Mouse (Mus musculus): ENCODE data around the gene Poldip3. TPM values are rescaled to one million over a fixed set of nuclear protein-coding genes. Genes with fewer than 3 reads are reported as not detected.
A peak's percentile ranks its signal among the peaks of the same experiment; 100 is the strongest.

The Poldip3 gene
- polyA plus RNA-seq, 1 experiment from 2014 or later = 75.9 TPM

DNA sequence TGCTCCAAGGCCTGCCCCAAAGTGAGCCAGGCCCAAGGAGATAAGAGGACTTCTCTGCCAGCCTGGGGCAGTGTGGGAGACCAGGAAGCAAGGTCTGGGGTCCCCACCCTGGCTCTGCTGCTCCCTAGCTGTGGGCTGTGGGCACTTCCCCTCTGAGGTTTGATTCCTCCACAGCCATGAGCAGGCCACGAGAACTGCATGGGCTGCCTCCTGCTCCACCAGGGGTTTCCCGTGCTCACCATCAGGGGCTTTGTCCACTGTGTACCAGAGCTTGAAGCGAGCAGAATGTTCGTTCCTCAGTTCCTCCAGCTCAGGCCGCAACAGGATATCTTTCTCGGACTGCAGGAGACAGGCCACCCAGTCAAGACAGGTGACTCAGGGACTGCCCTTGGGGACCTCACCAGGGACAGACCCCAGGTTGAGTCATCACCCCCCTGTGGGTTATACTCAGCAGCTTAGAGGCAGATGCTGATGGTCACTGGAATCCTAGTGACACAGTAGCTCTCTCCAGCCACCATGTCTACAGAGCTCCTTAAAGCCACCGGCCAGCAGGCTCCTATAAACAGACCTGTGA, 9.5 kb upstream of the Poldip3 start:
- H3K9ac ChIP-seq (ENCODE audit: low read length) = no peak overlapping the region
- H3K4me3 ChIP-seq (ENCODE audit: low read length) = no peak overlapping the region
- no peaks in the 10 kb centered on the region for H3K27me3 ChIP-seq (ENCODE audit: control insufficient read depth, insufficient read depth, low read length)
- H3K4me1 ChIP-seq (ENCODE audit: control insufficient read depth, insufficient read depth, low read length) = no peaks in the 10 kb centered on the region
- H3K4me2 ChIP-seq (ENCODE audit: low read depth, low read length) = no peak overlapping the region
- no peak for ATAC-seq (replicated peaks; ENCODE audit: extremely low read depth, insufficient read depth, low FRiP score)
- peaks cover 32% of the 10 kb centered on the region for H3K36me3 ChIP-seq (ENCODE audit: control insufficient read depth, insufficient read depth)
- 90% methylated on average over 7 of the region's 7 CpGs for WGBS
- H3K27ac ChIP-seq (ENCODE audit: low read length) = no peak overlapping the region
- no peaks in the 10 kb centered on the region for H3K9me3 ChIP-seq (replicated peaks; ENCODE audit: control insufficient read depth, low read length)

- Histone ChIP-seq H3K4me2 (ENCODE audit: low read depth, low read length) (no peak overlapping the region), H3K27me3 (ENCODE audit: control insufficient read depth, insufficient read depth, low read length) (no peaks in the 10 kb centered on the region), H3K4me1 (ENCODE audit: control insufficient read depth, insufficient read depth, low read length) (no peaks in the 10 kb centered on the region), H3K9ac (ENCODE audit: low read length) (no peak overlapping the region), H3K27ac (ENCODE audit: low read length) (no peak overlapping the region), H3K4me3 (ENCODE audit: low read length) (no peak overlapping the region), H3K9me3 (replicated peaks; ENCODE audit: control insufficient read depth, low read length) (no peaks in the 10 kb centered on the region), H3K36me3 (ENCODE audit: control insufficient read depth, insufficient read depth) (peaks cover 35% of the 10 kb centered on the region)
- ATAC-seq (replicated peaks; ENCODE audit: extremely low read depth, insufficient read depth, low FRiP score) = no peak
- WGBS = 97% methylated on average over 6 of the region's 6 CpGs
These were observed 8.5 kb upstream of the Poldip3 start for GRCm38 (mm10) chr15:83157667-83158064.

- no peak for ATAC-seq (replicated peaks; ENCODE audit: extremely low read depth, insufficient read depth, low FRiP score)
- no peak overlapping the region for H3K9ac ChIP-seq (ENCODE audit: low read length)
These were observed 7.9 kb upstream of the Poldip3 start for GRCm38 (mm10) chr15:83156929-83157666.

DNA sequence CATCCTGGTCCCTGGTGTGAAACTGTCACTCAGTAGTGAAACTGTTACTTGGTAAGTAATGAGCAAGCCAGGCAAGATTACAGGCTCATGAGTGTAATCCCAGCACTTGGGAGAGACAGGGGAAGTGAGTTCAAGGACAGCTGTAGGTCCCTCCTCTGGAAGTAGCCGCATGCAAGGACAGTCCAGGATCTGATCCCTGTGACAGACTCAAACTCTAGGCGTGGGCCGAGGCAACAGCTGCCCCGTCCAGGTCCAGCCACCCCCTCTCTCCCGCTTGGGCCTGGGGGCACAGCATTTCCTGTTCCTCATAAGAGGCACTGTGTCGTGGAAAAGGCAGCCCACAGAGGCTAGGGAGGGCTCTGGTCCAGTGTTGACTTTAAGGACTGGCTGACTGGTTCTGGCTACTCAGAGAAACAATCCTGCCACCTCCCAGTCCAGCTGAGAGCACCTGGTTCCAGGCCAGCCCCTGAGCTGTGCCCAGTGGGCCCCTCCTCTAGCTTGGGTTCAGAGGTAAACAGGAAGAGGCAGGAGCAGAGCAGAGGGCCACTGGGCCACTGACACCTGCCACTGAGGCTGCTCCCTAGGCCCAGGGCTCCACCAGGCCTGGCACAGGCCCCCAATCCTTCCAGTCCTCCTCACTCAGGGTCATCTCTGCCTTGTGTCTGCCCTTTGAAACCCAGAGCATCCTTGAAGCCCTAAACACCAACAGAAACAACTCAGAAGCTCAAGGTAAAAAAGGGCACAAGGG, 6.7 kb upstream of the Poldip3 start:
- Histone ChIP-seq H3K36me3 (ENCODE audit: control insufficient read depth, insufficient read depth) (peaks cover 35% of the 10 kb centered on the region), H3K9me3 (replicated peaks; ENCODE audit: control insufficient read depth, low read length) (no peaks in the 10 kb centered on the region), H3K27ac (ENCODE audit: low read length) (no peak overlapping the region), H3K9ac (ENCODE audit: low read length) (no peak overlapping the region), H3K4me2 (ENCODE audit: low read depth, low read length) (no peak overlapping the region), H3K4me1 (ENCODE audit: control insufficient read depth, insufficient read depth, low read length) (no peaks in the 10 kb centered on the region), H3K4me3 (ENCODE audit: low read length) (no peak overlapping the region), H3K27me3 (ENCODE audit: control insufficient read depth, insufficient read depth, low read length) (no peaks in the 10 kb centered on the region)
- ATAC-seq (replicated peaks; ENCODE audit: extremely low read depth, insufficient read depth, low FRiP score) = no peak
- 75% methylated on average over 6 of the region's 6 CpGs for WGBS

More at GRCm38 (mm10) chr15:83156929-83157666, 7.9 kb upstream of the Poldip3 start:
- no peaks in the 10 kb centered on the region for H3K27me3 ChIP-seq (ENCODE audit: control insufficient read depth, insufficient read depth, low read length)
- no peaks in the 10 kb centered on the region for H3K9me3 ChIP-seq (replicated peaks; ENCODE audit: control insufficient read depth, low read length)
- H3K27ac ChIP-seq (ENCODE audit: low read length) = no peak overlapping the region
- peaks cover 35% of the 10 kb centered on the region for H3K36me3 ChIP-seq (ENCODE audit: control insufficient read depth, insufficient read depth)
- H3K4me2 ChIP-seq (ENCODE audit: low read depth, low read length) = no peak overlapping the region
- no peaks in the 10 kb centered on the region for H3K4me1 ChIP-seq (ENCODE audit: control insufficient read depth, insufficient read depth, low read length)
- WGBS = 65% methylated on average over 11 of the region's 11 CpGs
- H3K4me3 ChIP-seq (ENCODE audit: low read length) = no peak overlapping the region

GRCm38 (mm10) chr15:83154309-83154708, 5.1 kb upstream of the Poldip3 start:
- Histone ChIP-seq H3K27ac (ENCODE audit: low read length) (no peak overlapping the region), H3K4me1 (ENCODE audit: control insufficient read depth, insufficient read depth, low read length) (peaks cover 3% of the 10 kb centered on the region; the same call in 1 of the 2 replicates), H3K4me3 (ENCODE audit: low read length) (no peak overlapping the region), H3K27me3 (ENCODE audit: control insufficient read depth, insufficient read depth, low read length) (no peaks in the 10 kb centered on the region), H3K4me2 (ENCODE audit: low read depth, low read length) (no peak overlapping the region), H3K36me3 (ENCODE audit: control insufficient read depth, insufficient read depth) (peaks cover 26% of the 10 kb centered on the region), H3K9me3 (replicated peaks; ENCODE audit: control insufficient read depth, low read length) (no peaks in the 10 kb centered on the region), H3K9ac (ENCODE audit: low read length) (no peak overlapping the region)
- no peak for ATAC-seq (replicated peaks; ENCODE audit: extremely low read depth, insufficient read depth, low FRiP score)
- WGBS = 98% methylated on average over 7 of the region's 7 CpGs

- no peak overlapping the region for H3K4me3 ChIP-seq (ENCODE audit: low read length)
- H3K27me3 ChIP-seq (ENCODE audit: control insufficient read depth, insufficient read depth, low read length) = no peaks in the 10 kb centered on the region
- ATAC-seq (replicated peaks; ENCODE audit: extremely low read depth, insufficient read depth, low FRiP score) = no peak
- peaks cover 18% of the 10 kb centered on the region for H3K36me3 ChIP-seq (ENCODE audit: control insufficient read depth, insufficient read depth)
- peaks cover 11% of the 10 kb centered on the region for H3K4me1 ChIP-seq (ENCODE audit: control insufficient read depth, insufficient read depth, low read length)
- H3K4me2 ChIP-seq (ENCODE audit: low read depth, low read length) = no peak overlapping the region
- no peaks in the 10 kb centered on the region for H3K9me3 ChIP-seq (replicated peaks; ENCODE audit: control insufficient read depth, low read length)
- 82% methylated on average over 4 of the region's 4 CpGs for WGBS
- no peak overlapping the region for H3K27ac ChIP-seq (ENCODE audit: low read length)
- no peak overlapping the region for H3K9ac ChIP-seq (ENCODE audit: low read length)
These were observed 1.5 kb upstream of the Poldip3 start for GRCm38 (mm10) chr15:83150694-83151093.

DNA sequence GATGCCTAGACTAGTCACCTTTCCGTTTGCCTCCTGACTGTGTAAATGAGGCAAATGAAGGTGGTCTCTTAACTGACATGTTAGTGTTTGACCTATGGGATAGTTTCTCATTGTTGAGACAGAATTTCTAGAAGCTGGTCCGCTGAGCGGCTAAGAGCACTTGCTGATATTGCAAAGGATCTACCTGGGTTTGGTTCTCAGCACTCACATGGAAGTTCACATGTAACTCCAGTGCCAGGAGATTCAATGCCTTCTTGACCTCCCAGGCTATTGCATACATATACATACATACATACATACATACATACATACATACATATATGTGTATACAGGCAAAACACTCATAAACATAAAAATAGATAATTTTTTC, 874 bp upstream of the Poldip3 start:
- ATAC-seq (replicated peaks; ENCODE audit: extremely low read depth, insufficient read depth, low FRiP score) = no peak
- H3K27ac ChIP-seq (ENCODE audit: low read length) = peak overlapping the region; percentile 99
- 24% methylated on average over 3 of the region's 3 CpGs for WGBS
- H3K9me3 ChIP-seq (replicated peaks; ENCODE audit: control insufficient read depth, low read length) = no peaks in the 10 kb centered on the region
- peaks cover 11% of the 10 kb centered on the region for H3K4me1 ChIP-seq (ENCODE audit: control insufficient read depth, insufficient read depth, low read length)
- H3K4me2 ChIP-seq (ENCODE audit: low read depth, low read length) = peak overlapping the region; percentile 71
- H3K9ac ChIP-seq (ENCODE audit: low read length) = peak overlapping the region; percentile 99
- peak overlapping the region; percentile 98 for H3K4me3 ChIP-seq (ENCODE audit: low read length)
- peaks cover 18% of the 10 kb centered on the region for H3K36me3 ChIP-seq (ENCODE audit: control insufficient read depth, insufficient read depth)
- H3K27me3 ChIP-seq (ENCODE audit: control insufficient read depth, insufficient read depth, low read length) = no peaks in the 10 kb centered on the region

DNA sequence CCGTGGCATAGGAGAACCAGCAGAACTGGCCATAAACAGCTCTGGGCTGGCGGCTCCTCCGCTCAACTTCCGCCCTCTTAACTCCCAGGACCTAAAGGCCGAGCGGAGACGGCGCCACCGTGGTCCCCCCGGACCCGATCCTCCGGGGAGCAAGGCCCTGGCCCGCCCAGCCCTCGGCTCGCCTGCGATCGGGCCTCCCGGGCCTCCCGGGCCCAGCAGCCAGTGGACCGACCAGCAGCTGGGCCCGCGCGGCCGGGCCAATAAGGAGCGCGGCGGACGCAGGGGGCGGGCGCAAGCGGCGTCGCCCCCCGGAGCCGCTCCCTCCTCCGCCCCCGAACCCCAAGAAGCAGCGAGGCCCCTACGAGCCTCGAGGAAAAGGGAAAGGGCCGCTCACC, 386 bp downstream of the Poldip3 start:
- peak overlapping the region; percentile 99 for H3K9ac ChIP-seq (ENCODE audit: low read length)
- H3K27ac ChIP-seq (ENCODE audit: low read length) = peak overlapping the region; percentile 99
- H3K9me3 ChIP-seq (replicated peaks; ENCODE audit: control insufficient read depth, low read length) = no peaks in the 10 kb centered on the region
- WGBS = 0% methylated on average over 38 of the region's 41 CpGs
- peaks cover 14% of the 10 kb centered on the region for H3K36me3 ChIP-seq (ENCODE audit: control insufficient read depth, insufficient read depth)
- ATAC-seq (replicated peaks; ENCODE audit: extremely low read depth, insufficient read depth, low FRiP score) = peak; percentile 81
- peaks cover 11% of the 10 kb centered on the region for H3K4me1 ChIP-seq (ENCODE audit: control insufficient read depth, insufficient read depth, low read length)
- no peaks in the 10 kb centered on the region for H3K27me3 ChIP-seq (ENCODE audit: control insufficient read depth, insufficient read depth, low read length)
- peak overlapping the region; percentile 98 for H3K4me3 ChIP-seq (ENCODE audit: low read length)
- peak overlapping the region; percentile 82 for H3K4me2 ChIP-seq (ENCODE audit: low read depth, low read length)

- Histone ChIP-seq H3K27me3 (ENCODE audit: control insufficient read depth, insufficient read depth, low read length) (no peaks in the 10 kb centered on the region), H3K4me2 (ENCODE audit: low read depth, low read length) (peak overlapping the region; percentile 82), H3K36me3 (ENCODE audit: control insufficient read depth, insufficient read depth) (peaks cover 10% of the 10 kb centered on the region), H3K4me3 (ENCODE audit: low read length) (peak overlapping the region; percentile 98), H3K4me1 (ENCODE audit: control insufficient read depth, insufficient read depth, low read length) (peaks cover 13% of the 10 kb centered on the region), H3K9ac (ENCODE audit: low read length) (peak overlapping the region; percentile 99), H3K9me3 (replicated peaks; ENCODE audit: control insufficient read depth, low read length) (no peaks in the 10 kb centered on the region), H3K27ac (ENCODE audit: low read length) (peak overlapping the region; percentile 99)
- WGBS = under 1% methylated on average over 21 of the region's 21 CpGs
- ATAC-seq (replicated peaks; ENCODE audit: extremely low read depth, insufficient read depth, low FRiP score) = no peak
These were observed 789 bp downstream of the Poldip3 start for GRCm38 (mm10) chr15:83148395-83148794.
